Mouse (Mus musculus): ENCODE results near the gene Fmnl2.

Gene Fmnl2

GRCm38 (mm10) chr2:53101885-53102740 lies 244.5 kb downstream of the Fmnl2 start:
- no peak for DNase-seq (ENCODE audit: low read depth, low spot score)

DNA sequence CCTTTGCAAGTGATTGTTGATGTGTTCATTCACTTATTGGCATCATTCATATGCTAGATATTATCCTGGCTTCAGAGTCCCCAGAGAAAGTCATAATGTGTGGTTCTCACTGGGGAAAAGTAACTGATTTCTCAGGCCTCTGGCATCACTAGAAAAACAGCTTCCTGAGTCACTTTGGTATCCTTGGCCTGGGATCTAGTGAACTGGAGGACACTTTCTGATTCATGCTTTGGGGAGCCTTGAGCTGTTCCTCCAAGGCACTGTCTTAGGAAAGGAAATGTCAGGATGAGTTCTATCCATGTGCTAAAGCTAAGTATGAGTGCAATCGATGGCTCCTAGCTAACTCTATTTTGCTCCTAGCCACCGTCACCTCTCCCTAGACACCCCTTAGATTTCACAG lies 245.2 kb downstream of the Fmnl2 start:
- no peak for DNase-seq (ENCODE audit: low read depth, low spot score)

- DNase-seq (ENCODE audit: low read depth, low spot score), result no peak
These were observed 247.7 kb downstream of the Fmnl2 start for GRCm38 (mm10) chr2:53105408-53105807.

DNA sequence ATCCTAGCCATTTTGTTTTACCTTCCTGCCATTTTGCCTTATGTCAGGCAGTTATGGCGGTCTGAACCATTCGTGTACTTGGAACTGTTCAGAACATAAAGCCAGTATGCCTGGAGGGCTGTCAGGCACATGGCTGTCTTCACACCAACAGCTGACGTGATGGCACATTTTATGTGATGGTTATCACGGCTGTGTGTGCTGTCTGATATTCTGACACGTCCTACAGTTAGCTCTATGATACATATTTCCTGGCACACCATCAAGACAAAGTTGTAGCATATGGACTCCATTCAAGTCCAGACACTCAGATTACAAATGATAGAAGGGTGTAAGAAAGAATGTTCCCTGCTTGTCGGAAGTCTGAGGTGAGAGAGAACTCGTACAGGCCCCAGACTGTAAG lies 248.4 kb downstream of the Fmnl2 start:
- DNase-seq (ENCODE audit: low read depth, low spot score), result no peak

- DNase-seq (ENCODE audit: low read depth, low spot score), result no peak
These were observed 248.8 kb downstream of the Fmnl2 start for GRCm38 (mm10) chr2:53106472-53106871.

GRCm38 (mm10) chr2:53108547-53108946 lies 250.9 kb downstream of the Fmnl2 start:
- no peak for DNase-seq (ENCODE audit: low read depth, low spot score)

DNA sequence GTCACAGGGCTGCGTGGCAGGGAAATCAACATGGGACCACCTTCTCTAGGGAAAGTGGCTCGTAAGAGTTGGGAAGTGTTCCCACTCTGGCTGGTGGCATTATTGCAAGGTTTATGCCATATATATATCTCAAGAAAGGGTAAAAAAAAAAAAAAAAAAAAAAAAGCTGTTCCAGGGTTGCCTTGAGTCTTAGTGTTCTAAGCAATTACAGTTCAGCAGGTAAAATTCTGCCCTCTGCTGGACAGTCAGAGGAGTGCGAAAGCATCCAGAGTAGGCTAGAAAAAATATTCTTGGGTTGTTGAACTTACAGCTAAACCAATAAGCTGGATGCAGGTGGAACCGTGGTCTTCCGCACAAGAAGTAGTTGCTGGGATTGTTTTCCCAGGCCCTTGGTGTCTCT lies 264.1 kb downstream of the Fmnl2 start:
- DNase-seq (ENCODE audit: low read depth, low spot score), result no peak

- DNase-seq (ENCODE audit: low read depth, low spot score), result no peak
These were observed 268.3 kb downstream of the Fmnl2 start for GRCm38 (mm10) chr2:53125998-53126397.

- DNase-seq (ENCODE audit: low read depth, low spot score), result no peak
These were observed 271.4 kb downstream of the Fmnl2 start for GRCm38 (mm10) chr2:53129070-53129469.

GRCm38 (mm10) chr2:53131567-53131966 lies 273.9 kb downstream of the Fmnl2 start:
- no peak for DNase-seq (ENCODE audit: low read depth, low spot score)

DNA sequence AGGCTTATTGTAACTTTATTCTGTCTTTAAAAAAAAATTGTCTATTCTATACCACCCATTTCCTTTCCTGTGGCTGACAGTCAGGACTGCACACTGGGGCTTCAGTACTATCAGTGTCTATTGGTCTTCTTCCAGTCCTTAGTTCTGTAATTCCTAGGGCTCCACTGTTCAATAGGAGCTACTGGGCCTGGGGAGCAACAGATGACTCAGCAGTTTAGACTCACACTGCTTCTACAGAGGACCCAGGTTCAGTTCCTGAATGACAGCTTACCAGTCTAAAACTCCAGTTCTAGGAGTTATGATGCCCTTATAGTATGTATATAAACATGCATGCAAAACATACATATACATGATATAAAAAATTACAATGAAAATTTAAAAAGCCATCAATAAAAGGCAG lies 289.2 kb downstream of the Fmnl2 start:
- no peak for DNase-seq (ENCODE audit: low read depth, low spot score)

- DNase-seq (ENCODE audit: low read depth, low spot score), result no peak
These were observed 316.3 kb downstream of the Fmnl2 start for GRCm38 (mm10) chr2:53173966-53174365.

GRCm38 (mm10) chr2:53178966-53179365 lies 321.3 kb downstream of the Fmnl2 start:
- DNase-seq (ENCODE audit: low read depth, low spot score), result no peak

DNA sequence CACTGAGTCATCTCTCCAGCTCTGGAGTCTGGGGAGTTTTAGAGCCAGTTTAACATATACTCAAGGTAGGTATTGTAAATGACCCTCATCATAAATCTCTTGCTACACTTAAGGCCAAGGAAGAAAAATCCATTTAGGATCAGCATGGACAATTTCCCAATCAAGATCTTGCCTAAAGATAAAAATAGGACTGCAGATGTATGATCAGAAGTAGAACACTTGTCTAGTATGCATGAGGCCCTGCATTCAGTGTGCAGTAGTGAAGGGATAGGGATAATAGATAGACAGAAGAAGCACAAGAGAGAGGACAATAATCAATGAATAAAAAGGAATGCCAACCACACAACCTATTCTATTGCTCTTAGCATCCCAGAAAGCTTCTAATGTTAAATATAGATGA lies 322.2 kb downstream of the Fmnl2 start:
- DNase-seq (ENCODE audit: low read depth, low spot score), result no peak
